Mouse (Mus musculus) bone marrow macrophage, adult 2 months (primary cell): ENCODE measurements around the gene Cttnbp2nl.

ENCODE experiments used
- CTCF ChIP-seq: IDR thresholded peaks from 2 replicates; pipeline ENCODE4 v1.5.1; 2012; ENCODE audit warnings: low read depth, mild to moderate bottlenecking, low read length, moderate library complexity
- POLR2A ChIP-seq: IDR thresholded peaks from 2 replicates; pipeline ENCODE4 v1.6.1; 2012; ENCODE audit warnings: mild to moderate bottlenecking, low read depth, low read length, borderline replicate concordance

DNA sequence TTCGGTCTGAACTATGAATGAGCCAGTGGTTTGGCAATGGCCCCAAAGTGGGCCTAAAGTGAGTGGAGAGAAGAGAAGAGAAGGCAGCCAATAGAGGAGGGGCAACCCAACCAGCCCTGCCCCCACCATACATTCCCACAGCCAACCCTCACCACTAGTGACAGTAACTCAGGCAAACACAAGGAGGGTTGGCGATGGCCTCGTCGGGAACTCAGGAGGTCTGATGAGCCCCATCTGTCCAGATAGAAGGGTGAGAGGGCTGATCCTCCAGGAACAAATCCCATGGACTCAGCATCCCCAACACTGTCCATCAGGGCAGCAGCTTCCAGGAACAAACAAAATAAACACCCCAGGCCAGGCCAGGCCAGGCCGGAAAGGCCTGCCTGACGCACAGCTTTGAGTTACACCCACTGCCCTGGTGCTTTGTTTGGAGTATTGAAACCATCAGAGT, 96.8 kb downstream of the Cttnbp2nl start:
- no peak for TF ChIP-seq CTCF
- no peak for TF ChIP-seq POLR2A
